Mouse (Mus musculus) right cerebral cortex, adult 18-20 months (tissue): ENCODE measurements around the gene R3hdm1.
"Not testable (repeated sequence)": the region's sequence is repeated elsewhere in the genome, so short reads cannot be mapped to it uniquely, and the experiment has no call there.

ENCODE experiments used
- DNase-seq: peaks from one replicate; pipeline ENCODE4 v3.0.0; 2022; ENCODE audit warnings: mixed read lengths

R3hdm1 gene

DNA sequence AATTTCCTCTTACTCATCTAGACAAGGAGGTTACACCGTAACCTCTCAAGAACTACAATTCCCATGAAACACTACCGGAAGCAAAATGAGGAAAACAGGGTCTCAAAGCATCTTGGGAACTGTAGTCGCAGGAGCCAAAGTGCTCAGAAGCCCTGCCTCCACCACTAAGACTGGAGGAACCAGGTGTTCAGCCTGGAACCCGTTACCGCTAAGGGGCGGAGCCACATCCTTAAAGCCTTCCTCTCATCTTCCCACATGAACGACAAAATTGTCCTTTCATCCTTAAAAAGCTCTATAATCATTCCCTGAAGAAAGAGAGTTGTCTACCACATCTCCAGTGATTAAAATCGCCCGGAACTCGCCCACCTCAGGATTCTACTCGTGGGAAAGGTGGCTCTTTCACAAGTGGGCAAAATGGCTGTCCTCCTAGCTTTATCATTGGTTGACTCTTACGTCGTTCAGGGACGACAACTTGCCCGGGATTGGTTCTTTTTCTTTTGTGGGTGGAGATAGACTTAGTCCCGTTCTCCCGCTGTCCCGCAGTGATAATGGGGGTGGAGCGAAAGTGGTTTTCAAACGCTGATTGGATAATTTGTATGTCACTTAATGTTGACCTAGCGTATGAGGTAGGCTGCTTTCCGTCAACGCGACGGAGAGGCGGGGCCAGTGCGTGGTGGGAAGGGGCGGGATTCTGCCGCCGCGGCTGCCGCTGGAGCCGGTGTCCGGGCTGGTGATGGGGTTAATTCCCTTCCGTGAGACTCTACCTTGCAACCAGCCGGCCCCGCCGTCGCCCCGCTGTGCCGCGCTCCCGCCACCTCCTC, at the start of gene R3hdm1, which contains the start of gene Zranb3:
Gene R3hdm1 (plus strand): TSS at position 661 of the 821 bp plus-strand sequence.
Gene Zranb3 (minus strand): TSS at position 407 of the 821 bp plus-strand sequence.
- DNase-seq = peak; percentile 99

DNA sequence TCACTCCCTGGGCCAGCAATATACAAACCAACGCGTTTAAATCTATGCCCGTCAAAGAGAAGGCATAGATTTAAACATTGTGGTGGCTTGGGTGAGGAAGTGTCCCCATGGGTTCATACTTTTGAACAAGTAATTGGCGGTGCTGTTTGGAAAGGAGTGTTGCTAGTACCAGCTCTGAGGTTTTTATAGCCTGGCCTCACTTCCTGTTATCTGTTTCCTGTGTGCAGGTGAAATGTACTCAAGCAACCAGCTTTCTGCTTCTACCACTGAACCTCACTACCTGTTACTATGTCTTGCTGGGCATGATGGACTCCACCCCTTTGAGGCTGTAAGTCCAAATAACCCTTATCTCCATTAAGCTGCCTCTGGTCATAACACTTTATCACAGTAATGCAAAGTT, 45.8 kb upstream of the R3hdm1 start:
- no peak for DNase-seq

DNA sequence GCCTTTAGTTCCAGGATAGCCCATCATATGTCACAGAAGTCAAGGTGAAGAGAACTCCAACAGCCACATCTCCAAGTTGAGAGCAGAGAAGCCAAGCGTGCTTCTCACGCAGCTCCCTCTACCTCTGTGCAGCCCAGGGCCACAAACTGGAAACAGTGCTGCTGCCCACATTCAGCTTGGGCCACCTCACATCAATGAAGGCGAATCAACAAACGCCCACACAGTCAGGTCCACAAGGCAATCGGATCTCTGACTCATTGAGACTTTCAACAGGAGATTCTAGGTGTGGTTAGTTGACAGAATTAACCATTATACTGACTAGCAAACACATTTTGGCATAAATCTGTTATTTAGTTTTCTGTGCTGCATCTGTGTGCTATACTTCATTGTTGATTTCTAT, 44.5 kb upstream of the R3hdm1 start:
- no peak for DNase-seq

DNA sequence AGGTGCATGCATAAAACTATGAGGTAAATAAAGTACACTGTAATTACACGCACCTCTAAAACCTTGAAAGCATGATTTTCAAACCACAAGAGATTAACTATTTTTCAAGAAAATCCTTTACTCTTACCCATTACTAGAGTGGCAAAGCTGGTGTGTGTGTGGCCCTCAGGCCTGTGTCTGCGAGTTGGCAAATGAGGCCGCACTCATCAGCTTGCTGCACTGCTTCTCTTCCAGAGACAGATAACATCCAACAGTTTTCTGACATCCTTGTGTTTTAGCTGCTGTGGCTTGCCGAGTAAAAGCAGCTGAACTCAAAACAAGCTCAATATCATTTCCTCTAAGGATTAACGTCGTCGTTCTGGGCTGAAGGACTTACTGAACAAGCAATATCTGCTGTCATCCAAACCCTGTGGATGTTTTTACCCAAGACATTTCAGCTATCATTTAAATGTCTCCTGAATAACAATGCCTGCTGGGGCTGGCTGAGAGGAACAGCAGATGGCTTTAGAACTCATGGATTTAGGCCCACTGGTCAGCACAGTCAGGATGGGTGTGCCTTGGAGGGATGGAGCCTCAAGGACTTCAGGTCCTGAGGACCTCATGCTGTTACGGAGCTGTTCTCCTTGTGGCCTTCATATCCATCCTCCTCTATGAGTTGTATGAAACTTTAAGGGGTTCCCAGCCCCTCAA, 42.3 kb upstream of the R3hdm1 start:
- no peak for DNase-seq

DNA sequence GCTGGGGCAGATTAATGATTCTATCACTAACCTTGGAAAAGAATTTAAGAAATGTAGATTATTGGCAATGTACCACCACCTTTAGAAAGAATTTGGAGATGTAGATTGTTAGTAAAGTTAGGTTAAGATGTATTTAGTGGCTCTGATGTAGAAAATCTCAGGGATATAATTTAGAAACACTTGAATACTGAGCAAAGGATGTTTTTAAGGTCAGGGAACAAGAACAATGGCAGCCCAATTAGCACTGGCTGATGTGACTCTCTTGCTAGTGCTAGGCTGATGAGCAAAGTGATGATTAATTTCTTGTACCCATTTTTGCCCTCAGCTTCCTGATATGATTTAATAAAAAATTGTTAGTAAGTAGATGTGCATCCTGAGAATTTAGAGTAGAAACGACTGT, 41.7 kb upstream of the R3hdm1 start:
- no peak for DNase-seq

DNA sequence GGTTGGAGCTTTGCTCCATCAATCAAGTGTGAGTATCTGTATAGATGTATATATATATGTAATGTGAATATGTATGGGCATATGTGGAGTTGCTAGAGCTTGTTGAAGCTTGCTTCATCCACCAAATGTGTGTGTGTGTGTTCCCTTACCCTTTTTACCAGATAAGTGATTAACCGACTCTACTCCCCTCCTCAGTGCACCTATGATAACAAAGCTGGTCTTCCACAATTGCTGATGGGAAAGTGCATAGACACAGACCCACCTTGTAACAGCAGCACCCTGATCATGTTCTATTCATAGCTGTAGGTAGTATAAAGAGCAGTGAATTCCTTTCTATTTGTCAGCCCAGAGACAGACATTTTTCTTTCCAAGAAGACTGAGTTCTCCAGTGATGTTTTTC, 40.9 kb upstream of the R3hdm1 start:
- no peak for DNase-seq

DNA sequence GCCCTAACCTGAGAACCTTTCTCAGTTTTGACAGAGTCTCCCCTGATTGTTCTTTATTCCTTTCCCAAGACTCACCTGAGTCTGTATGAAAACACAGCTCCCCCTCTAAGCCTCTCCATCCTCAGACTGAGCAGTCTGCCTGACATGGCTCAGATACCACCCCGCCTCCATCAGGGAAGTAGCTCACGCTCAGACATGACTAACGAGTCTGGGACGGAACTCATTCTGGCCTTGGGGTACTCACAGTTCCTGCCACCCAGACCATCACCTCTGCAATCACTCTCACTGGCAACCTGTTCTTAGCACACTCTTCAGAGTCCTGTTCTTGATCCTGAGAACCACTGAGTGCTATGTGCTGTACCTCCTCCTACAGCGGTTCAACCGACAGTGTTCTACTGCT, 38.4 kb upstream of the R3hdm1 start:
- no peak for DNase-seq

DNA sequence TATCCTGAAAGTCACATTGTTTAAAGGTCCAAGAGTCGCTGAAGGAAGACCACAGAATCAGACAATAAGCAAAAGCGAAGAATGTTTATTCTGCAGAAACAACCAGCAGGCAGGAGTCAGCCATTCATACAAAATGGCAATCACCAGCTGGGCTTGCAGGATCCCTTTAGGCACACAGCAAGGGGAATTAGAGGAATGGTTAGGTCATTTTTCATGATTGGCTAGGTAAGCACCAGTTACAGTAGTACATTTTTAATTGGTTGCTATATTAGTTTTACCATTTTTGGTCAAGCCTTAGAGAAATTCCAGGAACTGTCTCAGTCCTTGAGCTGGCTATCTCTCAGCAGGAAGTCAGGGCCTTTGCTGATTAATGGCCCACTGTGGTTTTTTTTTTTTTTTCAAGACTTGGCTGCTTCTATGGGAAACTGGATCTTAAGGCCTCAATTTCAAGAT, 34.1 kb upstream of the R3hdm1 start:
- no peak for DNase-seq

DNA sequence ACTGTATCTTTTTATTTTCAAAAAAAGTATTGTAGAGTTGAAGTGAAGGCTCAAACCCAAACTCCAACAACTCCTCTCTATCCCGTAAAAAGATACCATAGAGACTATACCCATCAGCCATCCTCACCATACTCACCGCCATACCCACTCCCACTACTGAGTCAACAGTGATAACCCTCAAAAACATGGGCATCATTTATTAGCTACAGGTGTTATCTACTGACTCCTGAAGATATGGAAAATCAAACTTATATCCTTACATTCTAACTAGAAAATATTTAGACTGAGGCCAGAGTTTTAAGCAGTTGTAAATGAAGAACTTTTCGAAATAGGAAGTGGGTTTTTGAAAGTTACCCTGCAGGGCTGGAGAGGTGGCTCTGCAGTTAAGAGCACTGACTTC, 33.1 kb upstream of the R3hdm1 start:
- no peak for DNase-seq

DNA sequence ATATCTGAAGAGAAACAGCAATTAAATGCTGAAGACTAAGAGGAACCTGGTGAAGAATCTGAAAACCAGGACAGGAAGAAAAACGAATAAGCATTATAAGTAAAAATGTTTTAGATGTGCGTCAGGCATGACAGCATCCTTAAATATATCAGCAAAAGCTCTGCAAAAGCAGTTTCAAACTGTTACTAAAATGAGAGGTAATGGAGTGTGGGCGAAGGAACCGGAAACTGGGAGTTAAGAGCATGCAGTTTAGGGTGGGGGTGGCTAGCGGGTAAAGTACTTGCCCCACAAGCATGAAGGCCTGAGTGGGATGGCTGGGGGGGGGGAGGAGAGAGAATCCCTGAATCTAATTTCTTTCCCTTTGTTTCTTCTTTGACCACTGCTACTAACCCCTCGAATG, 30.1 kb upstream of the R3hdm1 start:
- peak; percentile 66 for DNase-seq

DNA sequence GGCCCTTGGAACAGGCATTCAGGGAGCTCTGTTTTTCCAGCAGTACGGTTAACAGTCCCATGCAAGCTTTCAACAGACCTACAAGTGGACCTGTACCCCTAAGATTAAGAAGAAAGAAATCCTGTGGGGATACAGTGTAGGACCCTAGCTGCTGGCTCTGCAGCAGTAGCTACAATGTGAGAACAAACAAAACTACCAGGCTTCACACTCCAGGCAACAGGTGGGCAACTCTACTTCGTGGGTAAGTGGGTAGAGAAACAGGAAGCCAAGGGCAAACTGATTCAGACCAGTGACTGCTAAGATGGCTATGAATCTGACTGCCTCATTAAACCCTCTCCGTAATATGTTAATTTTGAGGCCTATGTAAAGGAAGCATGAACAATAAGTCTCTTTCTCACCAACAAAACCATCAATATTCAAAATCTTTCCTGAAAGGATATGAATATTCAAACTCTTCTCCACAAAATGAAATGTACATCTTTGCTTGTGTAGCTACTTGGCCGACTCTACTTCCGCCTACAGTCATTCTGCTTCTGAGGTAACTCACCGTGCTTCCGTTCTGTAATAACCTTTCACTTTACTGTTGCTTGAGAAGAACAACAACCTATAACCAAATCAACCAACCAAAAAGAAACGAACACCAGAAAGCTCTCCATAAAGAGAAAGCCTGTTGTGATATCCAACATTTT, 26.2 kb upstream of the R3hdm1 start:
- no peak for DNase-seq

DNA sequence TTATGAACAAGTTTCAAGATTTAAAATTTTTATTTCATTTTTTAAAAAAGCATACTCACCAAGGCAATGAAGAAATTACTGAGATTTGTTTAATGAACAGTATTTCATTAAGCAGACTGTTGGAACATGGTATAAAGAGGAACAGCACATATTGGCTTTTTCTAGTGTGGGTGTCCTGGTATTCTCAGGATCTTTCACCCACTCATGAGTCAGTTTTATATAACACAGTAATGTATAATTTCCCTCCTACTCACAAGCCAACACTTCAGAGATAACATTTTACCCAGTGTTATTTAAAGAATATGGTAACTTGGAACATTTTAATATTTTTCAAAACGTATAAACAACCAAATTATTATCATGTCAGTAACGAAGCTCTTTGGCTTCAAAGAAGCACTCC, 25.3 kb upstream of the R3hdm1 start:
- DNase-seq = peak; percentile 39

DNA sequence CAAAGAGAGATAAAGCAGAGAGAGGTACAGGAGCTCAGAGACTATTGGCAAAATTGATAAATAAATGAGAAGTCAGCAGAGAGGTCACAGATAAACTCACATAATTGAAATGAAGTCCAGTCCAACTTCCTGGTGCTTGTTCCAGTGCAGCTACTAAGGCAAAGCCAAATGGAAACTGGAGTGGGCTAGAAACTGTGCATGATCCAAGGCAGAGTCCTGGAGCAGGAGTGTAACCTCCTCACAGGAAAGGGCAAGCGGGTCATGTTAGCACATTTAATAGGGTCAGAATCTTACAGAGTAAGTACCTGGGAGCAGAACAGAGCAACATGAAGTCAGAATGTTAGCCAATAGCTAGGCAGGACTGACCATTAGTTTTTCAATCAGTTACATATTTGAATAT, 24.5 kb upstream of the R3hdm1 start:
- no peak for DNase-seq

DNA sequence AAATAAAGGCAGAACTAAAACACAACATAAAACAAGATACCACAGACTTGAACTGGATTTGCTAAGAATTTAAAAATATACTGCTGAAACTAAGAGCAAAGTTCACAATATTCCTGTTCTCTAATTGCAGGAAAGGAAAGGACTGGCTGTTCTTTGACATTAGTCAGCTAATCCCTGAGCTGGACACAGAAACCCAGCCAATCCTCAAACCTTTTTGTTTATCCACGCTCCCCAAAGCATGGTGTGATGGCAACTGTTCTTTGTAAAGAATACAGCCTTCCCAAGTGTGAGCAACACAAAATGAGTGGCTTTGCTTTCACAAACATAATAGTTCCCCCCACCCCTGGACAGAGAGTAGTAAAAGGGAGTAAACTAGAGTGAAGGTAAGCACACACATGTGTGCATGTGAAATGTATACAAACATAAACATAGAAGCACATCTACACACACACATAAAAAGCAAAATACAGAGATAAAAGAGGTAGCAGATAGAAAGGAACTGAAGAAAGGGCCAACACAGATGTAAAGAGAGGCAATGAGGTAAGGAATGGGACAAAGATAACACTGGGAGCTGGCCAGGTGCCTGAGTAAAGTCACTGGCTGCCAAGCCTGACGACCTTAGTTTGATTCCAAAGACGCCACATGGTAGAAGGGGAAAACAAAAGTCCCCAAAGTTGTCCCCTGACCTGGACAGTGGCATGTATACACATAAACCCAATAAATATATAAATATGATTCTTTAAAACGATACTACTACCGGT, 22.0 kb upstream of the R3hdm1 start:
- no peak for DNase-seq

DNA sequence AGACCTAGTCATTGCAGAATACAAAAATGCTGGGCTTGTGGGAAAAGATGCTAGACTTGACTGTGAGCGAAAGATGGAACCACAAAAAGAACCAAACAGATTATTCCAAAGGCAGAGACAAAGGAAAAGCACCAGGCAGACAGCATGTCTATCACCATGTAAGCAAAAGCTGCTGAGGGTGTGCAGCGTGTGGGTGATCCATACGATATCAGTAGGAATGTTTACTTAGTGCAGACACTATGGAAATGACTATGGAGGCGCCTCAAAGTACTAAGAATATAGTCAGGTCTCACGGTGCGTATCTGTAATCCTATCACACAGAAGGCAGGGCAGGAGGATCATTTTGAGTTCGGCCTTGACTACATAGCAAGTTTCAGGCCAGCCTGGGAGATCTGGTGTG, 21.2 kb upstream of the R3hdm1 start:
- peak; percentile 40 for DNase-seq

DNA sequence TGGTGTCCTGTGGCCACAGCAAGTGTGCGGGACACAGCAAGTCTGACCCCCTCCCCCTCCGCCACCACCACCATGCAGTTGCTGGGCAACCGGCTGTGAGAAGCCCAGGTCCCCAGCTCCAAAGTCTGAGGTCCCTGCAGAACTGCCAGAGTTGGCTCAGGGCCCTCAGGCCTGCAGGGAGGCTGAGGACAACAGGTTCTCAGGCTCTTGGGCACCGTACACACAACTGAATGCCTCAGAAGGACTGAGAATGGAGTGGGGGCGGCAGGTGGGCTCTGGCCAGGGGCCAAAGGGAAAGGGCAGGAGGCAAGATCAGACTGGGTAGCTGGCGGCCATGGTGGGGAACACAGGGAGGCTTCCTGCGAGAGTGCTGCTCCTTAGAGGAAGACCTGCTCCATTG, 20.3 kb upstream of the R3hdm1 start:
- DNase-seq = no peak

DNA sequence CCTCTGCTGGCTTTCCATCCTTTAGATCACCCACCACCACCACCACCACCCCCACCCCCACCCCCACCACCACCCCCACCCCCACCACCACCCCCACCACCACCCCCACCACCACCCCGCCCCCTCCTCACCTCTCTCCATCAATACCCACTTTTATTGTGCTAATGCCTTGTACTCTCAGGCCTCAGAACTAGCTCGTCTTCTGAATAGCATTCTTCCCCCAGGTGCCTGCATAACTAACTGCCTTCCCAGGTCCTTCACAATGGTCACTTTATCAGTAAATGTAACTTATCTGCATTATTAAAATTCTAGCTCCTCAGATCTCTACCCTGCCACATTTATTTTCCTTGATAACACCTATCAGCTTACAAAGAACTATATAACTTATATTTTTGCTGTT, 8.4 kb upstream of the R3hdm1 start:
- DNase-seq = no peak

DNA sequence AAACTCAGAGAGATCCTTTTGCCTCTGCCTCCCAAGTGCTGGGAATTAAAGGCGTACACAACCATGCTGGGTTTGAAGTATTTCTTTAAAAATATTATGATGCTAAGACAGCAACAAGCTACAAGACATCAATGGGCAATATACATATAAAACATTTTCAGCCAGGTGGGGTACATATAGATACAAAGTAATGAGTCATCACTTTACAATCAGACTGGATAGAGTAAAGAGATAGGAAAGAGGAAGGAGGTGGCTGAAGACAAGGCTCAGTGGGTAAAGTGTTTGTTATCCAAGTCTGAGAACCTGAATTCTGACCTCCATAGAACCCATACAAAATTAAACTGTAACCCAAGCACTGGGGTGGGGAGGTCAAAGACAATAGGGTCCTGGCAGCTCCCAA, 4.8 kb upstream of the R3hdm1 start:
- no peak for DNase-seq

DNA sequence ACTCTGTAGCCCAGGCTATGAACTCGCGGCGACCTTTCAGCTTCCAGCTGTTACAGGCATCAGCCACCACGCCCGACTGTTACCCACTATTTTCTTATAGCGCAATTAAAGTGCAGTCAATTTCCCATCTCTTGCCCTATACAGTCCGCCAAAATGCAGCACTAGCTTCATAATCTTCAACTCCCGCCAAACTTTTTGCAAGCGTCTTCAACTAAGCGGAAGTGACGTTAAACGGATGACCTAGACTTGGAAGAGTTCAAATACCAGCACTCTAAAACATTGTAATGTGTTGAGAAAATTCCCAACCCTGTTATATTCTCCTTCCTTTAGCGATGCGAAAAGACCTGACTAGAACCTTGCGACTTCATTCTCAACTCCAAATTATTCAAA, 855 bp upstream of the R3hdm1 start:
- no peak for DNase-seq

DNA sequence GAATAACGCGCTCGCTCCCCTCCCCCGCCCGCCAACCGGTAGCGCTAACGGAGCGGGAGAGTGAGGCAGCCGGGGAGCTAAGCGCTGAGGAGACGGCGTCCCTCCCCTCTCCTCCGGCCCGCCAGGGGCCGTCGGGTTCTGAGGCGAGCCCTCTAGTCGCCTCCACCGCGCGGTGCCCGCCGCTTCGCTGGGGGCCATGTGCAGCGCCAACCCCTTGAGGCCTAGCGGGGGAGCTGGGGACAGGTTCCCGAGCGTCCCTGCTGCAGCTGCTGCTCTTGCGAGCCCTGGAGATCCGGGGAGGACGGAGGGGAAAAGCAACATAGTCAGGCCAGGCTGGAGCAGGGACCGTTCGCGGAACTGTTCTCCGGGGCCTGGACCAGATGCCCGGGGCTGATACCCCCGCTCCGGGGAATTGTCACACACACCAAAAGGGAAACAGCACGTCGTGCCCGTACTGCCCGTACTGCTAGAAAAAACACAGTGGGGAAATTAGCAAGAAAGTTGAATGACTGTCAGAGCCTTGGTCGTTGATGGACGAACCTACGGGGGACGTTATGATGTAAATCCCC, 503 bp downstream of the R3hdm1 start:
- DNase-seq = no peak

DNA sequence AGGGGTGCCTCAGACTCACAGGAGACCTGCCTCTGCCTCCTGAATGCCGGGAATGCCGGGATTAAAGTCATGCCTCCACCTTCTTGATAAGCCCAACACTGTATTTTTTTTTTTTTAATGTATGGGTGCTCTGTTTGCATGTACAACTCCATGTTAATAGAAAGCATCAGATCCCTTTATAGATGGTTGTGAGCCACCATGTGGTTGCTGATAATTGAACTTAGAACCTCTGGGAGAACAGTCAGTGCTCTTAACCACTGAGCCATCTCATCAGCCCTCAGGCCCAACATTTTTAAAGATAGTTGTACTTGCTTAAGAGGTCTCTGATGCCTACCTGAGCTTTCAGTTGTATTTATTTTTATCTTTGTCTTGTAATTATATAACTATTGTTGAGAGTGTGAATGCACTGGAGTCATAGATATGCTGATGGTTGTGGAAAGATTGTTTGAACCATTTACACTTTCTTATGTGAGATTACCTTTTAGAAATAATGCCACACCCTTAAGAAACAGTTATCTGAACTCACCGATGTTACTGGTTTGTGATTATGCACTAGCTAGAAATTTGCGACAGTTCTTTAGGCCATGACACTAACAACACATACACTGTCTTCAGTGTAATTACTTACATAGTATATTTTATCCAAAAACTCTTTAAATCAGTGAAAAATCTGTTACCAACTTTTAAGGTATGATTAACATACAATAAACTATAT, 18.0 kb downstream of the R3hdm1 start:
- DNase-seq = no peak

DNA sequence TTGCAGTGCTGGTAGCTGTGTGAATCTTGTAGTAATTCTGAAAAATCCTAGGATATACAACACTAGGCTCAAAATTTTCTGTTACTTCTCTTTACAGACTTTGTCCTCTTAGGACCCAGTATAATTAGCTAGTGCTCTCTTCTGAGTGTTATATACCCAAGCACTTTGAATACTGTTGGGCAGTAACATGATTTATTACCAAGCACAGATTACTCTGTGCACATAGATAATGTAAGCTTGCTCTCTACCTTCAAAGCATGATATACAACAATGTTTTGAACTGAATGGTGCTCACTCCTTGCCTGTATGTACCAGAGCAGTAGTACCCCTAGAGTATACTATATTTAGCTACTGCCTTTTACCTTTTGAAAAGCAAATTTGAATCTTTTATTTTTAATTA, 33.1 kb downstream of the R3hdm1 start:
- DNase-seq = not testable (repeated sequence)
